Mouse (Mus musculus): ENCODE results near the gene Pstk. TPM values are rescaled to one million over a fixed set of nuclear protein-coding genes. Genes with fewer than 3 reads are reported as not detected.
"Not testable (repeated sequence)": the region's sequence is repeated elsewhere in the genome, so short reads cannot be mapped to it uniquely, and the experiment has no call there.

Gene Pstk
- polyA plus RNA-seq, 1 experiment: 11.0 TPM

DNA sequence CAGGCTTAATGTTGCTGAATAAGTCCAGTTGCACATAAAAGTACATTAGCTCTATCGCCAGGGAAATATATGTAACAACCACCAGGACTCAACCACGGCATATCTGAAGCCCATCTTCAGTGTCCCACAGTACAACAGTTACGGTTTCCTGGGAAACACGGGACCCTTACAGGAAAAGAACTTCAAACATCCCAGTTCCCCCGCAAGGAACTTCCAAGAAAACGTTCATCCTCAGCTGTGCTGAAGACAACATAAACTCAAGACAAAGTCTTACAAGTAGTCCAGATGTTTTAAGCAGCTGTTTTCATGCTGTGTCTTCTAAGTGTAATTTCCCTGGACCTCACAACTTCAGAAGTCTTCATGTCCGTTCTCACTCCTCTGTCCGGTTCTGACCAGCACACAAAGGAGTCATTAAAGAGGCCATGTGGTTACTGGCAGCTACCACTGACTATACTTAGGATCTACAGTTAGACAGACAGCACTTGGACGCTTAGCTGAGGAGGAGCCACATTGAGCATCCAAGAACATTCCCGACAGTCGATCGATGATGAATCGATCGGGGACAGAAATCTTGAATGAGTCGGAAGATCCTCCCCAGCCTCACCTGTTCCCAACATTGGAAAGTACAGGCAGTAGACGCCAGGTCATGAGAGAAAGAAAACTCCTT, 38.5 kb downstream of the Pstk start:
- Histone ChIP-seq H3K27me3 (ENCODE audit: control insufficient read depth, insufficient read depth, low read length) (no peaks in the 10 kb centered on the region), H3K36me3 (ENCODE audit: control insufficient read depth, insufficient read depth, low read length) (no peaks in the 10 kb centered on the region), H3K4me3 (ENCODE audit: control insufficient read depth, low read depth, low read length) (peak overlapping the region; percentile 97), H3K27ac (ENCODE audit: control insufficient read depth, insufficient read depth, low read depth, low read length) (peak overlapping the region; percentile 60), H3K4me1 (ENCODE audit: control insufficient read depth, insufficient read depth, low read length) (peaks cover 3% of the 10 kb centered on the region; the same call in 1 of the 2 replicates)
- no peak for TF ChIP-seq CTCF (IDR thresholded peaks at IDR 0.05; ENCODE audit: control insufficient read depth, insufficient read depth, insufficient replicate concordance, low read depth, low read length)
- no peak for TF ChIP-seq POLR2A (IDR thresholded peaks at IDR 0.05; ENCODE audit: control insufficient read depth, low read depth, low read length)

DNA sequence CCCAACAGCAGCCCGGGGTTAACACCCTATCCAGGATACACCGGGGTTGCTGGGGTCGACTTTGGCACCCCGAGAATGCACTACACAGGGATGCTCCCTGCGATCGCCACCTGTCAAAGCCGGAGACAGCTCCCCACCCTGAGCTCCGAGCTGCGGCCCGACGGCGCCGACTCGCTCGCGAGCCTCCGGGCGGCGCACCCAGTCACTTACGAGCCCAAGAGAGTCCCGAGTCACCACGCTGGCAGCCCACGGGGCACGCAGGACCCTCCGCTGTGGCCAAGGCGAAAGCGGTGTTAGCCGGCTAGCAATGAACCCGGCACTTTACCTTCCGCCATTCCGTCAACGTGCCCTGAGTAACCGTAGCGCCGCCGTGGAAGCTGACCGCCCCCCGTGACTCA, 39.0 kb downstream of the Pstk start:
- Histone ChIP-seq H3K4me3 (ENCODE audit: control insufficient read depth, low read depth, low read length) (peak overlapping the region; percentile 97), H3K27ac (ENCODE audit: control insufficient read depth, insufficient read depth, low read depth, low read length) (peak overlapping the region; percentile 60), H3K27me3 (ENCODE audit: control insufficient read depth, insufficient read depth, low read length) (no peaks in the 10 kb centered on the region), H3K36me3 (ENCODE audit: control insufficient read depth, insufficient read depth, low read length) (no peaks in the 10 kb centered on the region), H3K4me1 (ENCODE audit: control insufficient read depth, insufficient read depth, low read length) (peaks cover 3% of the 10 kb centered on the region; the same call in 1 of the 2 replicates)
- TF ChIP-seq CTCF (IDR thresholded peaks at IDR 0.05; ENCODE audit: control insufficient read depth, insufficient read depth, insufficient replicate concordance, low read depth, low read length) (no peak), POLR2A (IDR thresholded peaks at IDR 0.05; ENCODE audit: control insufficient read depth, low read depth, low read length) (no peak)

DNA sequence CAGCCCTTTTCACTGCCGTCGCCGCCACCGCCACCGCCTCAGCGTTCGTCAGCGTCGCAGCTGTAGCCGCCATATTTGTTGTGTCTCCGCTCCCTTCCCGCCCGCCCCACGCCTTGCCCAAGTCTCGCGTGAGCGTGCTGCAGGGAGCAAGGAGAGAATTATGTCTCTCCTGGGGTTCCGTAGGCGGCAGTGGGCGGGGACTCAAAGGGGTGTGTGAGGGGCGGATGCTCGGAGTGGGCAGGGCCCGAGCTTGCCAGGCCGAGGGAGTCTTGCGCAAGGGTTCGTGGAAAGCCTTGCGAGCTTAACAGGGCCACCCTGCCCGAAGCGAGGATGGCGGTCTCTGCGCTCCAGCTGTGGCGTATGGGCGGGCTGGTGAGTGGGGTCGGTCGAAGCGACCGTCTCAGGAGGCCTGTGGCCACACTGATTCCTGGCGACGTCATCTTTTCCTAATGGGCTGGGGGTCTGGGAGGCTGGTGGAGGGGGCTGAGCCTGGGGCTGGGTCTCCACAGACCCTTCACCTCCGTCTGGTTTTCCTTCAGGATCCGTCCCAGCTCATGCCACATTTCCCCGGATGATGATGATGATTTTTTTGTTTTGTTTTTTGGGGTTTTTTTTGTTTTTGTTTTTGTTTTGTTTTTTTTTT, 39.6 kb downstream of the Pstk start, which contains the start of the genes Ikzf5 and Acadsb:
Gene Ikzf5, minus strand, starts transcription at position 106 of the 643 bp plus-strand sequence.
Gene Acadsb, plus strand, starts transcription at position 186 of the 643 bp plus-strand sequence.
- TF ChIP-seq POLR2A (IDR thresholded peaks at IDR 0.05; ENCODE audit: control insufficient read depth, low read depth, low read length) (peak; percentile 82), CTCF (IDR thresholded peaks at IDR 0.05; ENCODE audit: control insufficient read depth, insufficient read depth, insufficient replicate concordance, low read depth, low read length) (no peak)
- Histone ChIP-seq H3K4me3 (ENCODE audit: control insufficient read depth, low read depth, low read length) (peak within 1 kb of the TSS; percentile 97), H3K36me3 (ENCODE audit: control insufficient read depth, insufficient read depth, low read length) (no peaks in the 10 kb centered on the region), H3K27ac (ENCODE audit: control insufficient read depth, insufficient read depth, low read depth, low read length) (peak within 1 kb of the TSS; percentile 60), H3K27me3 (ENCODE audit: control insufficient read depth, insufficient read depth, low read length) (no peaks in the 10 kb centered on the region), H3K4me1 (ENCODE audit: control insufficient read depth, insufficient read depth, low read length) (peaks cover 3% of the 10 kb centered on the region; the same call in 1 of the 2 replicates)

DNA sequence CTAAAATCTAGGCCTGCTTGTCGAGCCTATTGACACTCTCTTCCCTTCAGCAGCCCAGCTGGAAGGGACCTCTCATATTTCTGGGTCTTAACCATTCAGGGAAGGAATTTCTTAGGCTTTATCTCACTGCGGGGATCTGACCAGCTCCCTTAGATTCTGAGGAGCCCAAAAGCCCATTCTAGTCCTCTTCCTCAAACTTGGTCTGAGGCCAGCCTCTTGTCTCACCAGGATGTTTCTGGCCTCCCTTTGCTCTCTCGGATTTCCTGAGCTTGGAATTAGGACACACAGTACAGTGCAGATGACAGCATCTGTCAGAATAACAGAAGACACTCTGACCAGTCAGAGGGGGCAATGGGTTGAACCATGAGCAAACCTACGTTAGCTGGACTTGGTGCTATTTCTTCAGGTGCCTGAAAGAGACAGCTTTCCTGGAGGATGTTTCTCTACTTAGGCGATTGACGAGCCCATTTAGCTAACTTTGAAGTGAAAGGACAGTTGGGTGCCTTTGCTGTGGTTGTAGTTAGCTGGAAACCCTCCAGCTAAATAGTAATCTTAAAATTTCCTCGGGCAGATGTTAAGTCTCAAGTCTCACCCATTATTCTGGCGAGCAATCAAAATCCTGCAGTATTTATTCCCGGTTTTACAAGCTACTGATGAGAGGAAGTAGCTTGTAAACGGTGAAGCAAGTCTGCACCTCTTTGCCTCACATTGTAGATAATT, 40.4 kb downstream of the Pstk start:
- Histone ChIP-seq H3K27me3 (ENCODE audit: control insufficient read depth, insufficient read depth, low read length) (no peaks in the 10 kb centered on the region), H3K36me3 (ENCODE audit: control insufficient read depth, insufficient read depth, low read length) (no peaks in the 10 kb centered on the region)

DNA sequence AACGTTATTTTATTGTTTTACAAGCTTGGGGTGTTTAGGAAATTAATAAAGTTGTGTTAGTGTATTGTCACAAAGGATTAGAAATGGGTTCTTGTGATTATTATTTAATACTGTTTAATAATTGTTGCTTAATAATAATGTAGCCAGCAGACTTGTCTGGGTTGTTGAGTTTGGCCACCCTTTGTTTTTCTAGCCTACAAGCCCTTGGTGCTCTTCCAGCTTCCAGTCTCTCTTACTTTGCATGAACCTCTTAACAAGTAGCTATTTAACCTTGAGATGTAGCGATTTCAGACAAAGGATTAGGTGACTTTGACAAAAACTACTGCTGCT, 41.0 kb downstream of the Pstk start:
- Histone ChIP-seq H3K4me1 (ENCODE audit: control insufficient read depth, insufficient read depth, low read length) (peaks cover 3% of the 10 kb centered on the region; the same call in 1 of the 2 replicates), H3K4me3 (ENCODE audit: control insufficient read depth, low read depth, low read length) (no peak overlapping the region), H3K36me3 (ENCODE audit: control insufficient read depth, insufficient read depth, low read length) (no peaks in the 10 kb centered on the region), H3K27me3 (ENCODE audit: control insufficient read depth, insufficient read depth, low read length) (no peaks in the 10 kb centered on the region), H3K27ac (ENCODE audit: control insufficient read depth, insufficient read depth, low read depth, low read length) (no peak overlapping the region)
- TF ChIP-seq CTCF (IDR thresholded peaks at IDR 0.05; ENCODE audit: control insufficient read depth, insufficient read depth, insufficient replicate concordance, low read depth, low read length) (no peak), POLR2A (IDR thresholded peaks at IDR 0.05; ENCODE audit: control insufficient read depth, low read depth, low read length) (no peak)

More for the DNA sequence above, 40.4 kb downstream of the Pstk start:
- H3K27ac ChIP-seq (ENCODE audit: control insufficient read depth, insufficient read depth, low read depth, low read length): peak overlapping the region; percentile 27; the same call in 1 of the 2 replicates
- peaks cover 3% of the 10 kb centered on the region; the same call in 1 of the 2 replicates for H3K4me1 ChIP-seq (ENCODE audit: control insufficient read depth, insufficient read depth, low read length)
- TF ChIP-seq POLR2A (IDR thresholded peaks at IDR 0.05; ENCODE audit: control insufficient read depth, low read depth, low read length) (no peak), CTCF (IDR thresholded peaks at IDR 0.05; ENCODE audit: control insufficient read depth, insufficient read depth, insufficient replicate concordance, low read depth, low read length) (no peak)
- peak overlapping the region; percentile 97 for H3K4me3 ChIP-seq (ENCODE audit: control insufficient read depth, low read depth, low read length)

DNA sequence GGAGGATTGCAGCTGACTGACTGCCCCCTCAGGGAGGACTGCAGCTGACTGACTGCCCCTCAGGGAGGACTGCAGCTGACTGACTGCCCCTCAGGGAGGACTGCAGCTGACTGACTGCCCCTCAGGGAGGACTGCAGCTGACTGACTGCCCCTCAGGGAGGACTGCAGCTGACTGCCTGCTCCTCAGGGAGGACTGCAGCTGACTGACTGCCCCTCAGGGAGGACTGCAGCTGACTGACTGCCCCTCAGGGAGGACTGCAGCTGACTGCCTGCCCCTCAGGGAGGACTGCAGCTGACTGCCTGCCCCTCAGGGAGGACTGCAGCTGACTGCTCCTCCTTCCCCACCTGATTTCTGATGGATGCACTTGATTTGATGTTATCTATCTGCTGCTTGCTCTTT, 45.8 kb downstream of the Pstk start:
- H3K36me3 ChIP-seq (ENCODE audit: control insufficient read depth, insufficient read depth, low read length); H3K4me1 ChIP-seq (ENCODE audit: control insufficient read depth, insufficient read depth, low read length); H3K4me3 ChIP-seq (ENCODE audit: control insufficient read depth, low read depth, low read length); H3K27ac ChIP-seq (ENCODE audit: control insufficient read depth, insufficient read depth, low read depth, low read length); H3K27me3 ChIP-seq (ENCODE audit: control insufficient read depth, insufficient read depth, low read length): not testable (repeated sequence)

DNA sequence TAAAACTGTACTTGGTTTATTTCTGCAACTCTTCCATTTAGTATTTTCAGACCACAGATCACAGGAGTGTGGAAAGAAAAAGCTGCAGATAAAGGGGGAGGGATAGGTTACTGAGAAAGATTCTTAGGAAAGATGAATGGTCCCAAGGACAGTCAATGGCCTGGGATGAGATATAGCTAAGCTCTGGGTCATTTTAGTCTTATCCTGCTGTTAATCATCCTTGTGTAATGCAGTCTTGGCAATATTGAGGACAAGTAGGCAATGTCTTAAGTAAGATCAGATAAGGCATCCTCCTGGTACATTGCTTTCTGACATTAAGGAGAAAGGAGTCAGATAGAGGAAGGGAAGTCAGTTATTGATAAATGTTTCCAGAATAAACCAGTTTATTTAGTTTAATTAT, 46.7 kb downstream of the Pstk start:
- Histone ChIP-seq H3K4me3 (ENCODE audit: control insufficient read depth, low read depth, low read length) (no peak overlapping the region), H3K4me1 (ENCODE audit: control insufficient read depth, insufficient read depth, low read length) (no peaks in the 10 kb centered on the region), H3K27ac (ENCODE audit: control insufficient read depth, insufficient read depth, low read depth, low read length) (no peak overlapping the region), H3K36me3 (ENCODE audit: control insufficient read depth, insufficient read depth, low read length) (no peaks in the 10 kb centered on the region), H3K27me3 (ENCODE audit: control insufficient read depth, insufficient read depth, low read length) (no peaks in the 10 kb centered on the region)
- TF ChIP-seq POLR2A (IDR thresholded peaks at IDR 0.05; ENCODE audit: control insufficient read depth, low read depth, low read length): no peak
- no peak for TF ChIP-seq CTCF (IDR thresholded peaks at IDR 0.05; ENCODE audit: control insufficient read depth, insufficient read depth, insufficient replicate concordance, low read depth, low read length)
